Mouse (Mus musculus): ENCODE results near the gene Spocd1. TPM values are rescaled to one million over a fixed set of nuclear protein-coding genes. Genes with fewer than 3 reads are reported as not detected.

Spocd1 gene
- total and polyA plus RNA-seq, 3 experiments = 0.03 TPM; not detected in 2

GRCm38 (mm10) chr4:129902394-129902793 lies 26.7 kb upstream of the Spocd1 start:
- no peaks in the 10 kb centered on the region; a peak in 2 of 4 replicates for H3K27me3 ChIP-seq (ENCODE audit: control insufficient read depth in 1 of 2, insufficient read depth in 2 of 2, low read length in 2 of 2)
- H3K9ac ChIP-seq (ENCODE audit: control insufficient read depth, low read depth, low read length, poor library complexity, severe bottlenecking) = no peak overlapping the region
- no peaks in the 10 kb centered on the region for H3K79me2 ChIP-seq (ENCODE audit: control insufficient read depth, insufficient read depth, low read length, poor library complexity)
- H3K4me1 ChIP-seq (ENCODE audit: control insufficient read depth in 1 of 2, insufficient read depth in 2 of 2, low read length in 2 of 2) = no peaks in the 10 kb centered on the region
- no peaks in the 10 kb centered on the region for H3K36me3 ChIP-seq (ENCODE audit: control insufficient read depth in 1 of 2, insufficient read depth in 2 of 2, low read length in 2 of 2)
- no peaks in the 10 kb centered on the region for H3K9me3 ChIP-seq (replicated peaks; ENCODE audit: insufficient read depth, low read length)
- no peak for DNase-seq (ENCODE audit: low read depth, low spot score)
- H3K27ac ChIP-seq (ENCODE audit: control insufficient read depth, low read depth, low read length) = no peak overlapping the region
- TF ChIP-seq NELFE (IDR thresholded peaks at IDR 0.05; ENCODE audit: low read depth, low read length) (no peak), NRF1 (IDR thresholded peaks at IDR 0.05; ENCODE audit: insufficient read depth, low read depth, low read length, poor library complexity, severe bottlenecking) (no peak), KAT2A (conservative IDR thresholded peaks at IDR 0.05; ENCODE audit: low read depth, low read length) (no peak), ZMIZ1 (IDR thresholded peaks at IDR 0.05; ENCODE audit: low read depth, low read length) (no peak), TCF12 (IDR thresholded peaks at IDR 0.05; ENCODE audit: low read depth, low read length) (no peak), GATA1 (IDR thresholded peaks at IDR 0.05; ENCODE audit: low read depth, low read length) (no peak), ZC3H11A (IDR thresholded peaks at IDR 0.05; ENCODE audit: low read depth, low read length) (no peak), USF1 (IDR thresholded peaks at IDR 0.05; ENCODE audit: low read depth, low read length) (no peak), MEF2A (IDR thresholded peaks at IDR 0.05; ENCODE audit: extremely low read depth, insufficient replicate concordance, low read depth, low read length, poor library complexity, severe bottlenecking) (no peak), CHD1 (IDR thresholded peaks at IDR 0.05; ENCODE audit: low read depth, low read length) (no peak), POLR2AphosphoS2 (IDR thresholded peaks at IDR 0.05; ENCODE audit: low read length) (no peak), GABPA (IDR thresholded peaks at IDR 0.05; ENCODE audit: low read depth, low read length) (no peak), MYB (IDR thresholded peaks at IDR 0.05; ENCODE audit: low read depth, low read length) (no peak), RCOR1 (IDR thresholded peaks at IDR 0.05; ENCODE audit: low read depth, low read length) (no peak), ELF1 (IDR thresholded peaks at IDR 0.05; ENCODE audit: low read depth, low read length) (no peak), POLR2A (IDR thresholded peaks at IDR 0.05; ENCODE audit: control insufficient read depth in 1 of 2, insufficient read depth in 1 of 2, low read depth in 1 of 2, low read length in 2 of 2, poor library complexity in 1 of 2) (no peak), BHLHE40 (IDR thresholded peaks at IDR 0.05; ENCODE audit: borderline replicate concordance, low read depth, low read length) (no peak), HCFC1 (IDR thresholded peaks at IDR 0.05; ENCODE audit: low read depth, low read length) (no peak)
- no peak overlapping the region for H3K4me3 ChIP-seq (ENCODE audit: control insufficient read depth in 1 of 2, insufficient read depth in 1 of 2, low read depth in 2 of 2, low read length in 2 of 2)

GRCm38 (mm10) chr4:129903577-129903976 lies 25.5 kb upstream of the Spocd1 start:
- H3K36me3 ChIP-seq (ENCODE audit: control insufficient read depth in 1 of 2, insufficient read depth in 2 of 2, low read length in 2 of 2) = no peaks in the 10 kb centered on the region
- no peak overlapping the region for H3K27ac ChIP-seq (ENCODE audit: control insufficient read depth, low read depth, low read length)
- H3K9me3 ChIP-seq (replicated peaks; ENCODE audit: insufficient read depth, low read length) = no peaks in the 10 kb centered on the region
- H3K4me3 ChIP-seq (ENCODE audit: control insufficient read depth in 1 of 2, insufficient read depth in 1 of 2, low read depth in 2 of 2, low read length in 2 of 2) = no peak overlapping the region
- TF ChIP-seq CTCF (IDR thresholded peaks at IDR 0.05 in 2 of 3, conservative IDR thresholded peaks at IDR 0.05 in 1 of 3; ENCODE audit: control insufficient read depth in 1 of 3, insufficient read depth in 1 of 3, low read depth in 2 of 3, low read length in 3 of 3, poor library complexity in 1 of 3, severe bottlenecking in 1 of 3) = no peak
- no peak for TF ChIP-seq RCOR1 (IDR thresholded peaks at IDR 0.05; ENCODE audit: low read depth, low read length)
- no peak for TF ChIP-seq ZKSCAN1 (IDR thresholded peaks at IDR 0.05; ENCODE audit: low read depth, low read length)
- no peak for TF ChIP-seq TAL1 (IDR thresholded peaks at IDR 0.05; ENCODE audit: low read length)
- TF ChIP-seq ZMIZ1 (IDR thresholded peaks at IDR 0.05; ENCODE audit: low read depth, low read length) = no peak
- no peak for TF ChIP-seq MEF2A (IDR thresholded peaks at IDR 0.05; ENCODE audit: extremely low read depth, insufficient replicate concordance, low read depth, low read length, poor library complexity, severe bottlenecking)
- no peak for TF ChIP-seq E2F4 (IDR thresholded peaks at IDR 0.05; ENCODE audit: borderline replicate concordance, low read depth, low read length)
- TF ChIP-seq HCFC1 (IDR thresholded peaks at IDR 0.05; ENCODE audit: low read depth, low read length) = no peak
- TF ChIP-seq JUND (IDR thresholded peaks at IDR 0.05; ENCODE audit: low read depth, low read length) = no peak
- no peak for TF ChIP-seq CHD1 (IDR thresholded peaks at IDR 0.05; ENCODE audit: low read depth, low read length)
- no peak for TF ChIP-seq TBP (IDR thresholded peaks at IDR 0.05; ENCODE audit: low read depth, low read length)
- TF ChIP-seq NELFE (IDR thresholded peaks at IDR 0.05; ENCODE audit: low read depth, low read length) = no peak
- no peak overlapping the region for H3K9ac ChIP-seq (ENCODE audit: control insufficient read depth, low read depth, low read length, poor library complexity, severe bottlenecking)
- H3K79me2 ChIP-seq (ENCODE audit: control insufficient read depth, insufficient read depth, low read length, poor library complexity) = no peaks in the 10 kb centered on the region
- H3K27me3 ChIP-seq (ENCODE audit: control insufficient read depth in 1 of 2, insufficient read depth in 2 of 2, low read length in 2 of 2) = no peaks in the 10 kb centered on the region; a peak in 2 of 4 replicates
- no peaks in the 10 kb centered on the region for H3K4me1 ChIP-seq (ENCODE audit: control insufficient read depth in 1 of 2, insufficient read depth in 2 of 2, low read length in 2 of 2)
- no peak for DNase-seq (ENCODE audit: low read depth, low spot score)
